Comparison of ENCODE assay signal across 23 mouse cellular contexts in genomic region chr1:33680890-33681289, GRCm38 (mm10).
"Had no signal": no experiment of that assay in that cellular context is flagged by ENCODE, and none has a peak within 500 bp of the region (broad histone marks: within the 10 kb centered on the region; RNA-seq: fewer than 3 reads in every experiment).

No protein-coding gene starts in this region.

- DNase-seq: left cerebral cortex, postnatal 4 days; lung, adult 18-20 months; lung, postnatal 10 days; lung, postnatal 36 days; right cerebral cortex, adult 18-20 months; right cerebral cortex, postnatal 14 days; right cerebral cortex, postnatal 4 days; thymus, adult 2 months; thymus, postnatal 14 days; thymus, postnatal 4 days had no signal

- H3K9ac ChIP-seq: limb, embryonic 12.5 days; limb, embryonic 15.5 days; liver, embryonic 12.5 days; liver, embryonic 15.5 days; lung, embryonic 15.5 days; midbrain, embryonic 13.5 days; neural tube, embryonic 12.5 days; neural tube, embryonic 15.5 days had no signal

- H3K4me1 ChIP-seq: limb, embryonic 12.5 days; limb, embryonic 15.5 days; liver, embryonic 12.5 days; liver, embryonic 15.5 days; lung, embryonic 15.5 days; megakaryocyte, embryonic 14.5 days; midbrain, embryonic 10.5 days; midbrain, embryonic 13.5 days; neural tube, embryonic 12.5 days; neural tube, embryonic 15.5 days had no signal

- H3K36me3 ChIP-seq: limb, embryonic 12.5 days; limb, embryonic 15.5 days; liver, embryonic 12.5 days; liver, embryonic 15.5 days; lung, embryonic 15.5 days; midbrain, embryonic 10.5 days; midbrain, embryonic 13.5 days; neural tube, embryonic 12.5 days; neural tube, embryonic 15.5 days had no signal

- H3K4me2 ChIP-seq: limb, embryonic 12.5 days; limb, embryonic 15.5 days; liver, embryonic 12.5 days; liver, embryonic 15.5 days; lung, embryonic 15.5 days; midbrain, embryonic 13.5 days; neural tube, embryonic 12.5 days; neural tube, embryonic 15.5 days had no signal

- H3K4me3 ChIP-seq: limb, embryonic 12.5 days; limb, embryonic 15.5 days; liver, embryonic 12.5 days; liver, embryonic 15.5 days; lung, embryonic 15.5 days; megakaryocyte, embryonic 14.5 days; midbrain, embryonic 10.5 days; midbrain, embryonic 13.5 days; neural tube, embryonic 12.5 days; neural tube, embryonic 15.5 days had no signal

- H3K27me3 ChIP-seq: limb, embryonic 12.5 days; limb, embryonic 15.5 days; liver, embryonic 15.5 days; lung, embryonic 15.5 days; midbrain, embryonic 13.5 days; neural tube, embryonic 12.5 days; neural tube, embryonic 15.5 days had no signal

- H3K9me3 ChIP-seq: limb, embryonic 12.5 days; limb, embryonic 15.5 days; liver, embryonic 12.5 days; liver, embryonic 15.5 days; lung, embryonic 15.5 days; midbrain, embryonic 13.5 days; neural tube, embryonic 12.5 days; neural tube, embryonic 15.5 days had no signal

- ATAC-seq: inflammation-experienced regulatory T-cells, adult 6 months; intestine, embryonic 16.5 days; liver, embryonic 12.5 days; midbrain, embryonic 13.5 days had no signal

- H3K27ac ChIP-seq: limb, embryonic 12.5 days; limb, embryonic 15.5 days; liver, embryonic 12.5 days; liver, embryonic 15.5 days; lung, embryonic 15.5 days; midbrain, embryonic 10.5 days; midbrain, embryonic 13.5 days; neural tube, embryonic 12.5 days; neural tube, embryonic 15.5 days; stomach, postnatal 0 days had no signal
